Mouse (Mus musculus): ENCODE measurements around the gene Arid1b.

Gene Arid1b

DNA sequence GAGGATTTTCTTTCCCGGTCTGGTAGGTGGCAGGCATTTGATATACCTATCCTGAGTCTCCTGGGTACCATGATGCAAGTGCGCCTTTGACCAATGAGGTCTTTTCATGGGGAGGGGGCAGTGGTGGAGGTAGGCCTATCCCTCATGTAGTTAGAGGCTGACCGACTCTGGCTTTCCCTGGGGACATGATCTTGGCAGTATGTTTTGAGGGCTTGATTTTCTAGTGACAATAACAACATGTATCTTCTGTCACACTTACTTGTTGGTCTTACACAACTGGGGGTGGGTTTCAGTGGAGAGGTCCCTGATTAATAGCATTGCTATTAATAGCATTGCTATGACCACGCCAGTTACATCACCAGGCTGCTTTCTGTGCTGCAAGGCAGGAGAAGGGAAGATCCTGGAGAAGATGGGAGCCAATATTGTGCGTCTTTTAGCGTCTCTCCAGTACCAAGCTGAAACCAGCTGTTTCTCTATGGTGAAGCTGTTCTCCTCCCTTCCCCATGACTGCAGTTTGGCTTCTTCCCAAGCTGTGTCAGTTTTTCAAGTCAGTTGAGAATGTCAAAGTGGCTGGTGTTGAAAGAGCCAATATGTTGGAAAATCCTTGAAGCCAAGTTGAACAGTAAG is 216.1 kb downstream of the Arid1b start:
- DNase-seq (ENCODE audit: low spot score in 2 of 2): no peak

DNA sequence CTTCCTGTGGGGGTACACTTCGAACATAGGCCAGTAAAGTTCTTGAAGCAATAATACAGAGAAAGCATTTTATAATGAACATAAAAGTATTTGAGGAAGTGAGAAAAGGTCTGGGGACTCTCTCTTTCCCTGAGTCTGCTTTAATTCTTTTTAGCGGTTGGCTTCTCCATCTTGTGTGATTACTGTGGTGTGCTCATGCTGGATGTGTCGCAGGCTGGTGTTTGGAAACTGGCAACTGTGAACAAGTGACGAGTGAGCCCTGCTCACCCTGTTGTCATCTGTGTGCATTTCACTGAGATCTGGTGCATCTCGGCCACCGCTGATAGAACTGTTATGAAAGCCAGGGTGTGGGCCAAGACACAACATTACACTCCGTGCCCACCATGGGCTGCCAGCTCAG is 216.8 kb downstream of the Arid1b start:
- no peak for DNase-seq (ENCODE audit: low spot score in 2 of 2)

- DNase-seq (ENCODE audit: low spot score in 2 of 2): no peak
These were observed 218.0 kb downstream of the Arid1b start for GRCm38 (mm10) chr17:5212166-5212565.

- no peak for DNase-seq (ENCODE audit: low spot score in 2 of 2)
These were observed 219.3 kb downstream of the Arid1b start for GRCm38 (mm10) chr17:5213441-5213840.

DNA sequence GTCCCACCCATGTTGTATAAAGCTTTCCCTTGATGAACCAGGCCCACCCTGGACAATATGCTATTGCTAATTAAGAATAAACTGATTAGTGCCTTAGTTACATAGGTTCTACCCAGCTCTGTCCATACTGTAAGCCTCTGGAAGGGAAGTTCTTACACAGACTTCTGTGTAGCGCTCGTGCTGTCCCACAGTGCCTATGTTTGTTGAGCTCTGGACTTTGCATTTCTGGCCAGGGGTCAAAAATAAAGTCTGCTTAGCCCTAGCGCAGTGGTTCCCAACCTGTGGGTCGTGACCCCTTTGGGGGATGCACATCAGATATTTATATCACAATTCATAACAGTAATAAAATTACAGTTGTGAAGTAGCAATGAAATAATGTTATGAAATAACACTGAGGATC is 221.2 kb downstream of the Arid1b start:
- no peak for DNase-seq (ENCODE audit: low spot score in 2 of 2)

DNA sequence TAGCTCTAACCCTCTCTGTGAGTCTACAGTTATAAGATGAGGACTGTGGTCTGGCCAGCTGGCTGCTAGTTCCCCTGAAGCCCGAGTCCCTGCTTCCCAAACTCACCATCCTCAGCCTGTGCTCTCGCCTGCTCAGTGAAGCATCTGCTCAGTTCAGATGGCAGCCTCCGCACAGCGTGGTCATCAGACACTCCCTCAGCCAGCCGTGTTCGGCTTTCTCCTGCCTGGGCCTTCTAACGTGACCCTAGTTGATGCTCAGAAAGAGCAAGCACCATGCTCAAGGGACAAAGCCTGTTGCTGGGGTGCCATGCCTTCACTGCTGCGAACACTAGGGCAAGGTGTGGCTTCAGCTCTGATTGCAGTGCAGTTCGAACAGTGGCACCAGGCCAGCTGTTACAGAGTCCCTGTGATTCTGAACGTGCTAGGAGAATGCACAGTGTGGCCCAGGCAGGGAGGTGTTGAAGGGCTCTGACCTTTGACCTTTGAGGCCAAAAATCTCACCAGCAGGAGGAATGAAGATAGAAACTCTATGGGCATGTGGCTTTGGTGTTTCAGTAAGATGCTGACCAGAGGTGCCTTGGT is 222.9 kb downstream of the Arid1b start:
- DNase-seq (ENCODE audit: low spot score in 2 of 2): no peak

DNA sequence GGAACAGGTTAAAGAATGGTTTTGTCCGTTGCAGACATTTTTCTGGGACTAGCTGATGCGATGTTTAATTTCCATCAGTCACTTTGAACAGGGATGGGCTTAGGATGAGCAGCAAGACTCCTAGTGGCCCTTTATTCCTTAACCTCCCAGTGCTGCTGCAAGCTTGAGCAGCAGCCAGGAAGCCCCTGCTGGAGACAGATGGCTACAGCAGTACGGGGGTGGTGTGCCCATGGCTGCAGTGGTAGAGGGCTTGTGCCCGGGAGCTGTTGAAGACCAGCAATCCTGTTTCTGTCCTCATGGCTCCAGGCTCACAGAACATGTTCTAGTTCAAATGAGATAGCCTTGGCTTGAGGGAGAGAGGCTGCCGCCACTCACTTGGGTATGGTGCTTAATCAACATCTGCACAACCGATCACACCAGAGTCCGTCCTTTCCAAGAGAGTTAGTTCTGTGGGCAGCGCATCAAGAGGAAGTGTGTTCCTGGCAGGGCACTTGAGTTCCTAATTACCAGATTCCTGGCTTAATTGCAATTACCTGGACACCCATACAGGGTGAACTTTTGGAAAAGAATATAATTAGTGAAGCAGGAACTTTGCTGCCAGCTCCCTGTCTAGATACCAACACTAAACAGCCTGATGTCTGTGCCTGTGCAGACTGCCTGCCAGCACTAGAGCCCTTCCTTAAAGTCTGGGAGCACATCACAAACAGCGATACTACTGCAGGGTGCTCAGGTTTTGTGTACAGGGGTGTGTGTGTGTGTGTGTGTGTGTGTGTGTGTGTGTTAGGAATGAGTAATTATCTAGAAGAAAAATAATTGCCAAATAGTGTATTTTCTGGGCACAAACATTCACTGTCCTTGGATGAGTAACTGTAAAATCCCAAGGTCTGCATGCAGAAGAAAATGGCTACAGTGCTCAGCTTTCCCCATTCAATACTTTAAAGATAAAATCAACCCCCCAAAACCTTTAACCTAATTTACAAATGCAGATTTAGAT is 224.0 kb downstream of the Arid1b start:
- no peak for DNase-seq (ENCODE audit: low spot score in 2 of 2)

DNA sequence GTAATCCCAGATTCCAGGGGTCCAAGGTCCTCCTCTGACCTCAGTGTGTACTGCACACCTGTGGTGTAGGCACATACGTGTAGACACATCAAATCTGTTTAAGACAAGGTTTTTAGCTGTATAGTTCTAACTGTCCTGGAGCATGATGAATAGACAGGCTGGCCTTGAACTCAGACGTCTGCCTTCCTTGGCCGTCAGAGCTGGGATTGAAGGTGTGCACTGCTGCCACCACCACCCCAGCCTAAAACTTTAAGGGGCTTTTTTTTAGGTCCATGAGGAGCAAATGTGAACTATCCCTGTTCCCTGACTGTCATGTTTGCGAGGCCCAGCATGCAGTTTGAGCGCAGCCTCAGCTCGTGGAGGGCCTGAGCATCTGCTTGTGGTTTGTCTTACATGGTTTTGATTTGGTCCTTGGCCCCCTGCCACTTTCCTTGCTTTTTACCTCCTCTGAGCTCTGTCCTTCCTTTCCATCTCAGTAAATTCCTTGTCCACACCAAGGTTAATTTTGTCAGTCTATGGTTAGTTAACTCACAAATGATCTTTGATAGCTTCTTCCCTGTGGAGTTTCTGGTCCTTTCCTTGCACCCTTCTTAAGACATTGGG is 224.9 kb downstream of the Arid1b start:
- DNase-seq (ENCODE audit: low spot score in 2 of 2): no peak

DNA sequence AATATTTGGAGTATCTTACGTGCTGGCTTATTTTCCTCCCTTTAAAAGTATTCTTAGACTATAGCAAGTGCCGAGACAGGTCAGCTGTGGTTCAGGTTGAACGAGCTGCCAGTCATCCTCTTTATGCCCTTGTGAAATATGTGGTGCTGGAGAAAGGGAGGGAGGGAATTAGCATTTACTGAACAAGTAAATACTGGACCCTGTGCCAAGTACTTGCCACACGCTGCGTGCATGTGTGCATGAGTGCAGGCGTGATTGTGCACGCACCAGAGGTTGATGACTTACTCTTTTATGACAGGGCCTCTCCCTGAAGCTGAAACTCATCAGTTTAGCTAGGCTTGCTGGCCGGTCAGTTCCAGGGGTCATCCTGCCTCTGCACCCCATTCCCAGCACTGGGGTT is 226.9 kb downstream of the Arid1b start:
- DNase-seq (ENCODE audit: low spot score in 2 of 2): no peak

DNA sequence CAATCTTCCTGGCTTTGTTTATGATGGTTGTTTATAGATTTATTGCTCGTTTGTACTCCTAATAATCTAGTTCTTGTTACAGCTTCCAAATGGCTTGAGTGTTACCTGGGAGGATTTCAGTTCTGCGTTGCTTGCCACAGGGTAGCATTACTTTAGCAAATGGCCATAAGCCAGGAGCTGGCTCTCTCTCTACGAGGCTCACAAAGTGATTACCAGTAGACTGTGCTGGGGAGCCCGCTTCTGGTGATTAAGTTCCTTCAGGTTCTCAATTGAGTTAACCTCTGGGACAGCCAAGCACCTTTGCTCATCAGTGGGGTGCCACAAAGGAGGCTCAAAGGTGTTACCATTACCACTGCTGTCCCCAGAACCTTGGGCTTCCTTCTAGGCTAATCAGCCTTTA is 227.4 kb downstream of the Arid1b start:
- DNase-seq (ENCODE audit: low spot score in 2 of 2): no peak

DNA sequence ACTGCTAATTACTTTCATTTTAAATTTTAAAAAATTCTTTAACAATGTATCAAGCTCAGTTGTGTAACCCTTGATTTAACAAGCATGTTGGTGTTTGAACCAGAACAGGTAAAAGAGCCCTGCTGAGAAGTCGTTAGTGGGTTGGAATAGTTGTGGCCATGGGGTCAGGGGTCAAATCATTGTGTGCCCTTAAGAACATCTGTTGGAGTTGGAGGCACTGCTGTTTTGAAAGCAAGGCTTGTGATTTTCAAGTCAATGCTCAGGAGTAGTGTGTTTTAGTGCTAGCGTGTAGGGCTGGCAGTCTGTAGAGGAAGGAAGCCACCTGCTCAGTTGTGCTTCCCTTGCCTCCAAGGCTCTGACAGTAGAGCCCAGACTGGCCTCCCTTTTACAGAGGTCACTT is 228.7 kb downstream of the Arid1b start:
- DNase-seq (ENCODE audit: low spot score in 2 of 2): no peak

- no peak for DNase-seq (ENCODE audit: low spot score in 2 of 2)
These were observed 230.8 kb downstream of the Arid1b start for GRCm38 (mm10) chr17:5224932-5225331.

- DNase-seq (ENCODE audit: low spot score in 2 of 2): no peak
These were observed 233.0 kb downstream of the Arid1b start for GRCm38 (mm10) chr17:5227136-5227535.

DNA sequence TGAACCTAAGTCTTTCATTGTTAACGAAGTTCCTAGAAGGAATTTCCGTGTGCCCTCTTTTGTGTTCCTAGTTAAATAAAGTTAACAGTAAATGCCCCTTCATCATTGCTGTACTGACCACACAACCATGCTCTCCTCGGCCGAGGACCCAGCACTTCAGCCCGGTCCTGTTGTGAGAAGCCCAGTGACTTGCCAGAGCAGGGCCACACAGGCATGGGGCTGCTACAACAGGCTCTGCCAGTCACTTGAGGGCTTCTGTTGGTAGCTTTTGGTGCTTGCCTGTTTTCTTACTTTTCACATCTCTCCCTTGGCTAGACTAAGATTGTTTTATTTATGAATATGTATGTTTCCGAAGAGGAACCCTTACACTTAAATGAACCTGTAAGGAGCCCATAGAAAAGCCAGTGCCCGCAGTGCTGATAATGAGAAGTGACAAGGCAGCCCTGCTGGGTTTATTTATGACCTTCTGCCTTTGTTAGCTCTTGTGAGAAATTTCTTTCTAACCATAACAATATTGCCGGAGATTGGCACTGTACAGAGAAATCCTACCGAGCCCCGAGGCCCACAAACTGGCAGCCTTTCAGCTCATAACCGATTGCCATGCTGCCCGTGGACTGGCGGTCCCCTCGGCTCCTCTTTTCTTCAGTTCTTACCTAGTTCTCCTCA is 234.0 kb downstream of the Arid1b start:
- no peak for DNase-seq (ENCODE audit: low spot score in 2 of 2)

DNA sequence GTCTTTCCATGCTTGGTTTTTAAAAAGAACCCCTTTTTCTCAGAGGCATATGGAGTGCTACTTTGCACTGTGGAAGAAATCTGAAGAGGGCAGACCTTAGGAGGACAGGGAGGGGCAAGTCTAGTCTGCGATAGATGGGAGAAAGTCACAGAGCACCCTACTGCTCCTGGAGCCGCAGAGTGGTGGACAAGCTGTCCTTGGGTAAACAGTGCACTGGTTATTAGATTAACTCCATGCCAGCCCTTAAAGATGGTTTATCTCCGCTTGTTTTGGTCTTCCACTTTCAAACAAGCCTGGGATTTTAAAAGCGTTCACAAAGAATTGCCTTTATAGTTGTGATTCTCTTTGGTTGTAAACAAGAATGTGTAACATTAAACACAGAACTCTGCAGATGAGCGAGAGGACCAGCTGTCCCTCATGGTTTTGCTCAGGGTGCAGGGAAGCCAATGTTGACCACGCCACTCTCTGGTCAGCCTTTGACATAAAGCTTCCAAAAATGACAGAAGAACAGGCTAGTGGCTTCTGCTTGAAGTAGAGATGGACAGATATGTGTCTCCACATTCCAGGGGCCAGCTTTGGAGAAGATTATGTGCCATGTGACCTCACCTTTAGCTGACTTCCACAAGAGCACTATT is 234.6 kb downstream of the Arid1b start:
- no peak for DNase-seq (ENCODE audit: low spot score in 2 of 2)

- no peak for DNase-seq (ENCODE audit: low spot score in 2 of 2)
These were observed 235.9 kb downstream of the Arid1b start for GRCm38 (mm10) chr17:5230063-5230462.

- DNase-seq (ENCODE audit: low spot score in 2 of 2): no peak
These were observed 238.0 kb downstream of the Arid1b start for GRCm38 (mm10) chr17:5232180-5232579.

DNA sequence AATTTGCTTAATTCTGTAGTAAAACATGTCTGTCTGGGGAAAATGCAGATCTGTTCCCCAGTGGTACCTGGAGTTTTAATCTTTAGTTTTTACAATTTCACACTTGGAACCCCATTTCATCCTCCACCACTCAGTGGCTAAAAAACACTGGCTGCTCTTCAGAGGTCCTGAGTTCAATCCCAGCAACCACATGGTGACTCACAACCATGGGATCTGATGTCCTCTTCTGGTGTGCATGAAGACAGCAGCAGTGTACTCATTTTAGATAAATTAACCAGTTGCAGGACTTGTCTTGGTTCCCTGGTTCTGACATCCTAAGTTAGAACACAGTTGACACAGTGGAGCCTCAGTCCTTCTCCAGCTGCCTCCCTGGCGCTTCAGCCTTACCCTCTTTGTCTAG is 239.9 kb downstream of the Arid1b start:
- DNase-seq (ENCODE audit: low spot score in 2 of 2): no peak

GRCm38 (mm10) chr17:5235057-5235456 is 240.9 kb downstream of the Arid1b start:
- no peak for DNase-seq (ENCODE audit: low spot score in 2 of 2)

DNA sequence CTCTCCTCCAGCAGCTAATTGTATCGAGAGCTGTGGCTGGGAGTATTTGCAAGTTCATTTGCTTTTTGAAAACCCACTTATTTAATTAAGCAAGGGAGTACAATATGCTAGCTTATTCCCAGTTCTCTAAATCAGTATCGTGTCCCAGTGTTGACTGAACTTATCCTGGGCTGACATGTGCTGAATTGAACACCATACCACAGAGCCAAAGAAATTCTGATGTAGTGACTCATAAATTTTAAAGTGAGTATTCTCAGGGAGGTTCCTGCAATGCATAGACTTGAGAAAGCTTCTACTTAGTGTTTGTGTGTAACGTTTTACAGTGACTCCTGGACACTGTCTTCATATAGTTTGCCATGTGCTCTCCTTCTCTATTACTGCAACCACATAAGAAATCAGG is 243.6 kb downstream of the Arid1b start:
- DNase-seq (ENCODE audit: low spot score in 2 of 2): no peak

Measured in frontal cortex, postnatal 10 days (tissue).